Mouse (Mus musculus): ENCODE data around the gene Vps4b. TPM values are rescaled to one million over a fixed set of nuclear protein-coding genes. Genes with fewer than 3 reads are reported as not detected.
A peak's percentile ranks its signal among the peaks of the same experiment; 100 is the strongest.

Gene Vps4b
- polyA plus RNA-seq, 1 experiment from 2014 or later, result 67.1 TPM

DNA sequence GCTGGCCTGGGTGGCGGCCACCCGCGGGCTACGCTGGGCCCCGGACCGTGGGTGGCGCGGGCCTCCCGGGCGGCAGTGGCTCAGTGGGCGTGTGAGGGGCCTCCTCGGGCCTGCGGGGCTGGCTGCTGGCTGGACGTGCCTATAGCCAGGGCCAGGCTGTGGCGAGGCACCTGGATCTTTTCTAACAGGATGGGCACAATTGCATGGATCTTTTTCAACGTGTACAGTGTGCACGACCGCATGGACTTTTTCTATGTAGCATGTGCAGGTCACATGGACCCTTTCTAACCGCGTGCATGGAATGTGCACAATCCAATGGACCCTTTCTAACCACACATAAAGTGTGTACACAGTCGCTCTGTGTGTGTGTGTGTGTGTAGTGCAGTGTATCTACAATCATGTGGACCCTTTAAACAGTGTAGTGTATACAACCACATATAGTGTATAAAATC, 82.0 kb downstream of the Vps4b start:
- Histone ChIP-seq H3K9ac (ENCODE audit: low read length) (peak overlapping the region; percentile 91), H3K4me3 (ENCODE audit: low read depth, low read length) (peak overlapping the region; percentile 74), H3K27ac (ENCODE audit: low read depth, low read length) (peak overlapping the region; percentile 73), H3K4me2 (peak overlapping the region; percentile 85), H3K4me1 (ENCODE audit: control insufficient read depth, insufficient read depth, low read length) (peaks cover 13% of the 10 kb centered on the region), H3K9me3 (ENCODE audit: control insufficient read depth, low read length) (no peaks in the 10 kb centered on the region), H3K36me3 (ENCODE audit: control insufficient read depth, insufficient read depth, low read length) (no peaks in the 10 kb centered on the region), H3K27me3 (ENCODE audit: control insufficient read depth, insufficient read depth, low read length) (no peaks in the 10 kb centered on the region)
- 7% methylated on average over 21 of the region's 21 CpGs for WGBS
- ATAC-seq (ENCODE audit: low FRiP score) (peak; percentile 83; the same call in 1 of the 2 replicates), DNase-seq (ENCODE audit: low spot score, missing footprints) (peak; percentile 92)

Other genes with a start within 250 kb of the Vps4b start
- gene Bcl2, start 82.5 kb downstream of the Vps4b start, polyA plus RNA-seq (2014; fragmentation: Nextera tagmentation; extraction: Ambion mirVana), result 5.7 and 6.2 TPM in 2 replicates
- 7.8 and 9.0 TPM in 2 replicates for gene Kdsr, start 37.0 kb downstream of the Vps4b start, polyA plus RNA-seq (2014; fragmentation: Nextera tagmentation; extraction: Ambion mirVana)
- gene Serpinb5, start 64.4 kb upstream of the Vps4b start, polyA plus RNA-seq (2014; fragmentation: Nextera tagmentation; extraction: Ambion mirVana), result not detected in 2 replicates
- not detected in 2 replicates for gene Serpinb12, start 137.7 kb upstream of the Vps4b start, polyA plus RNA-seq (2014; fragmentation: Nextera tagmentation; extraction: Ambion mirVana)
- not detected in 2 replicates for gene Serpinb13, start 184.3 kb upstream of the Vps4b start, polyA plus RNA-seq (2014; fragmentation: Nextera tagmentation; extraction: Ambion mirVana)

Data from midbrain, embryonic 11.5 days (tissue).